Mouse (Mus musculus) lung, postnatal 0 days (tissue): ENCODE measurements around the gene Pogz.

ENCODE experiments used
- CTCF ChIP-seq: IDR thresholded peaks from 2 replicates; pipeline ENCODE4 v1.5.1; 2016; ENCODE audit warnings: antibody characterized with exemption, mild to moderate bottlenecking
- EP300 ChIP-seq: IDR thresholded peaks from 2 replicates; pipeline ENCODE4 v1.6.1; 2016; ENCODE audit warnings: antibody characterized with exemption, mild to moderate bottlenecking, control low read depth

- TF ChIP-seq EP300 (no peak), CTCF (no peak)
Observed at GRCm38 (mm10) chr3:94794359-94794758, 43.0 kb upstream of the Pogz start.
